Mouse (Mus musculus) testis, adult 2 months (tissue): ENCODE measurements around the gene Mavs.

ENCODE experiments used
- CTCF ChIP-seq: fragments of 200-500 bp; IDR thresholded peaks from 2 replicates; pipeline ENCODE4 v1.5.1; 2012; ENCODE audit warnings: low read depth, mild to moderate bottlenecking, inconsistent platforms, low read length, moderate library complexity; ENCODE audit not compliant: control insufficient read depth, insufficient read depth, insufficient replicate concordance
- POLR2A ChIP-seq: fragments of 200-500 bp; IDR thresholded peaks from 2 replicates; pipeline ENCODE4 v1.6.1; 2012; ENCODE audit warnings: low read depth, mild to moderate bottlenecking, inconsistent platforms, low read length, moderate library complexity; ENCODE audit not compliant: control insufficient read depth

DNA sequence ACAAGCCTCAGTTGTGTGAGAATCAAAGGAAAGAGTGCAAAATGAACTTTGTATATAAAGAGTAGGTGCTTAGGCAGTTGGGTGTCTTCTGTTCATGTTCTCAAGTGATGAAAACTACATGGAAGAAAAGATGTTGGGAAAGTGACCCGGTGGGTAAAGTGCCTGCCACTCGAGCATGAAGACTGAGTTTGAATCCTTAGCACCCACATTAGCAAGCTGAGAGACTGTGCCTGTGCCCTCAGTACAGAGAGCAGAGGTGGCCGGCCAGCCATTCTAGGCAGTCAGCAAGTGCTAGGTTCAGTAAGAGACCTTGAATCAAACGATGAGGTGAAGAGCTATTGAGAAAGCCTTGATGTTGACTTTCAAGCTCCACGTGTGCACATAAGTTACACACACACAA lies 42.9 kb downstream of the Mavs start:
- TF ChIP-seq POLR2A (no peak), CTCF (no peak)
